Mouse (Mus musculus) embryo, embryonic 10 days (tissue): ENCODE results near the gene Syt3.

Source experiments
- DNase-seq: peaks from one replicate; pipeline ENCODE4 v3.0.0-alpha.2; 2015; ENCODE audit warnings: low spot score

The Syt3 gene

DNA sequence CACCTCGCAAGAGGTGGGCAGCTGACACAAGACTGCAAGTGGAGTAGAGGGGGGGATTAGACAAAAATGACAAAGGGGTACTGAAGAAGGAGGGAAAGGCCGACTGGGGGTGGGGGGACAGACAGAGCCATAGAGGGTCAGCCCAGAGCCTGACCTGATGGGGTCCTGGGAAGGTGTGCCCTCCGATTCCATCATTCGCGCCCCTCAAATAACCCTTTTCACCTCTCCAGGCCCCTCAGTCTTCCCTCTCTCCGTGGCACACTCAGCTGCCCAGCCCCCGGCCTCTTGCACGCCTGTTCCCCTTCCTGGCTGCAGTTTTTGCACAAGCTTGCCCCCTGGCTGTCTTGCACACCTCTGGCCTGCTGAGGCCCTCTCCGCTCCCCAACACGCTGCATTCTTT lies 26.4 kb upstream of the Syt3 start:
- no peak for DNase-seq

DNA sequence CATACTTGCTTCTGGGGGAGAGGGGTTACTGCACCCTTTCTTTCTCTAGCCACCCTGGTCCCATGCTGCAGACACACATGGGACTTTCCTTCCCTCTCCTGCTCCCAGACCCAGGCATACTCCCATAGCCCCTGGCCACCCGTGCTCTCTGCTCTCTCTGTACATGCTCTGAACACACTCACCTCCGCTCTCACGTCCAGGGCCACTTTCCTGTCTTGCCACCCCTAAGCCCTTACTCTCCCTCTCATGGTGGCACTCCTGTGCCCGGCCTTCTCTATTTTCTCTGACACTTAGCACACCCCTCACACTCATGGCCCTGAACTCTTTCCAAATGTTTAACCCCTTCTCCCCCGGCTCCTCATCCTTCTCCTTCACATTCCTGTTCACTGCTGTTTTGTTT lies 25.9 kb upstream of the Syt3 start:
- peak; percentile 26 for DNase-seq

DNA sequence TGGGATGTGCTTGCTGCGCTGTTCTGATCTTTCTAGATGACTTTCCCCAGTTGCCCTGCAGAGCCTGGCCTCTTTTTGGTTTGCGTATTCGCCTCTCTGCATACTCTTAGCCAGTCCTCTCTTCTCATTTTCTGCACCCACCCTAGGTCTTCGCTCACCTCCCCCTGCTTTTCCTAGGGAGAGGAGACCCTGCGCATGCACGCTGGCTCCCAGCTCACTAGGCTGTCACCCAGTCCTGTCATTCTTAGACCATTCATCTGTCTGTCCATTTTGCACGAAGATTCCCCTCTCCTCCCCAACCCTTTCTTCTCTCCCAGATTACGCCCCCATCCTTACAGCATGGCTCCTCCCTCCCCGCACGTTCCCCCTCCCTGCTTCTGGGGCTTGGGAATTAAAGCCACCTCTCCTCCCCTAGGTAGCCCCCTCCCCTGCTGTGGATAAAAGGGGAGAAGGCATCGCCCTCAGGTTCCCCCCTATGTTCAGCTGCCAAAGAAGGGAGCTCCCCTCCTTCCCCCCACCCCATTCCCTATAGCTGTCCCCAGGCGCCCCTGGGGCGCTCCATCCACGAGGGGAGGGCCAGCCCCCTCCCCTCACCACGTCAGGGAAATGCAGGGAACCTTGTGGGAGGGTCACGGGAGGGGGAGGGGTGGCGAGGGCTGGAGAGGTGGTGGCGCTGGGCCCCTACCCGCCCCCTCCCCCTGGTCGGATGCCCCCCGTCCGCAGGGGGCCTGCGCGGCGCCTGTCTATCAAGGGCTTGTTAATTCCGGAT lies 24.8 kb upstream of the Syt3 start:
- peak; percentile 40 for DNase-seq

DNA sequence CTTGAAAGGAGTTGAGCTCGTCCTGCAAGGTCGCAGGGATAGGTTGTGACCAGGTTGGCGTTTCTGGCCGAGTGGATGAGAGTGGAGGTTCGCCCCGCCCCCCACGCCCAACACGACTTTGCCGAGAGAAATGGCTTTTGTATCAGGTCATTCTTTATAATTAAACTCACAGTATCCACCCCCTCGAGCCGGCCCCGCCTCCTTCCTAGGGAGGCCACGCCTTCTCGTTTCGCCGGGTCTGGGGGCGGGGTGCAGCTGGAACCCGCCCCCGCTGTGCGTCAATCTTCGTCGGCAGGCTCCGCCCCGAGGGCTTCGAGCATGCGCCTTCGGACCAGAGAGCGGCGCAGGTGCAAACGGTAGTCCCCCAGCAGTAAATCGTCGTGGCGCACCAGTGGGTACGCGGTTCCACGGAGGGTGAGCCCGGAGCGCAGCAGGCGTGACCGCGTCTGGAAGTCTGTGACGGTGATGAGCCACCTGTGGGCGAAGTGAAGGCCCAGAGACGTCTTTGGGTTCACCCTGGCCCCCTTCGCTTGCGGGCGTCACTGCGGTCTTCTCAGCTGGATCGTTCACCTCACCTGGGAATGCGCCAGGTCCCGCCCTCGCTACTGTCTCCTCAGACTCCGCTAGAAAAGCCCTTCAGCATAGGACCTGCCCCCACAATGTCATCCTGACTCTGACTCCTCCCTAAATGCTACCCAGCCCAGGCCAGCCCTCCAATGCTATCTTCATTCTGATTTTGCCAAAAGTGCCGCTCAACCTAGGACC lies 23.8 kb upstream of the Syt3 start:
- DNase-seq = peak; percentile 93

DNA sequence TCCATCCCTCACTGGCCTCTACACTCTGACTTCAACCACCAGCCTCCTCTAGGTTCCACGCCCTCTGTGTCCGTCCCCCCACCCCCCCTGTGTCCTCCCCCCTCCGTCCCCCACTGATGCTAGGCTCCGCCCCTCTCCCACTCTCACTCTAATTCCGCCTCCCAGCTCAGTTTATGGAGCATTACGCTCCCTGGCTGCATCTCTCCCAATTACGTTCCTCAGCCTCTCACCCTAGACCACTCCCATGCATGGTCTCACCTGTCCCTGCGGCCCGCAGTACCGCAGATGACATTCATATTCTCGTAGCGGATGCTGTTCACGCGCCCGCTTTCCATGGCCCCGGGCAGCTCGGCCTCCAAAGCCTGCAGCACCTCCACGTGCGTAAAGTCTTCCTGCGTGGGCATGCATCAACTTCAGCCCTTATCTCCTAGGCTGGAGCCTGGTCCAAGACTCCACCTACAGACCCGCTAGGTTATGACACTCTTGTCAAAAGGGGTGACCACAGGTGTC lies 23.1 kb upstream of the Syt3 start:
- no peak for DNase-seq

DNA sequence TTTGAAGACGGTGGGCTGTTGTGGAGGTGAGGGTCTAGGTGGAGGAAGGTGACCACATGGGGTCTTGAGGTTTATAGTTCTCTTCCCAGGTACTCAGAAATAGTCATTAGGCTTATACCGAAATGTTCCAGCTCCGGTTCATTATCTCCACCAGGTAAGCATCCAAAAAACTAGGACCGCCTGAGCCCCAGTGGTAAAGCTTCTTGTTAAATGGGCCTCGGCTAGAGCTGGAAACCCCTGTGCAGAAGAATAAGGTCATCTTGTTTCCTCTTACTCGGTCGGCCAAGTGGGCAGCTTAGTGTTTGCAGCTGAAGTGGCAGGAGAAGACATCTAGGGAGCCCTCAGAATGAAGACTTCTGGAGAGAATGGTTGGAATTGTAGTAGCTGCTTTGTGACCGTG lies 11.2 kb upstream of the Syt3 start:
- DNase-seq = no peak

DNA sequence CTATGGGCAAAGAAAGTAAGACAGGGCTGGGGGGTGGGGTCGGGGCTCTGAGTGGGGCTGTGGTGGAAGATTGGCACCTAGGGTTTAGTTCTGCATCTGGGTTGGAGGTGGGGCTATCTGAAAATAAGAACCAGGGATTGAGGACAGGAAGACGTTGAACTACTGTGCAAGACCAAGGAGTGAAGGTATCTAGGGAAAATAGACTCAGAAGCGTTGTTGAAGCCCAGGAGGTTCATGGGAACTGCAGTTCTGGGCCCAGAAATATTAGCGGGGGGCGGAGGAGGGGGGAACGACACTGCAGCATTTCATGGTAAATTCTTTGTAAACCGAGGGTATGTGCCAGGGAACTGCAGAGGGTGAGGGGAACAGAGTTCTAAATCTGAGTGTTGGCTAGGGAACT lies 10.4 kb upstream of the Syt3 start:
- DNase-seq = no peak

DNA sequence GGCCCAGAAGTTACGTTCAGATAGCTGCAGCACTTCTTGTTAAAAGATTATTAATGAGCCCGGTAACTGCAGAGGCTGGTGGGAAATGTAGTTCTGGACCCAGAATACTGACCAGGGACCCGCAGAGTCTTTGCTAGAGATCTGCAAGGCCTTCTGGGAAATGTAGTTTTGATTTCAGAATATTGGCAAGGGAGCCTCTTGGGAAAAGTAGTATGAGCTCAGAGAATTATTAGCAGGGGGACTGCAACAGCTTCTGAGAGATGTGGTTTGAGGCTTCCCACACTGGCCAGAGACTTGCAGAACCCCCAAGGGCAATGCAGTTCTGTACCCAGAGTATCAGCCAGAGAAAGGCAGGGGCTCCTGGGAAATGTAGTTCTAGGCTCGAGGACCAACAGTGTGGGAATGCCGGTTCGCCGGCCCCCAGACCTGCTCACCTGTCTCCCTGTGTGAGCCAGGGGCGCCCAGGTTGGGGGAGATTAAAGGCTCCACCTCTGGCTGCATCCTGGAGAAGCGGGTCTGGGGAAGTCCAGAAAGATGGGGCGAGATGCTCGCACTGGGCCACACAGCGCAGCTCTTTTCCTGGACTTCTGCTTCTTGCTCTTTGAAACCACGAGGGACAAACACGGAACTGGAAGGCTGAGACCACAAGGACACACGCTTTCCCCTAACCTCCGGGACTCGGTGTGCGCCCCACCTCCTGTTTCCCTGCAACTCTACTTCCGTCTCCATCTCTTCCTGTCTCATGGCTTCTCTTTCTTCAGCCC lies 9.8 kb upstream of the Syt3 start:
- peak; percentile 89 for DNase-seq

DNA sequence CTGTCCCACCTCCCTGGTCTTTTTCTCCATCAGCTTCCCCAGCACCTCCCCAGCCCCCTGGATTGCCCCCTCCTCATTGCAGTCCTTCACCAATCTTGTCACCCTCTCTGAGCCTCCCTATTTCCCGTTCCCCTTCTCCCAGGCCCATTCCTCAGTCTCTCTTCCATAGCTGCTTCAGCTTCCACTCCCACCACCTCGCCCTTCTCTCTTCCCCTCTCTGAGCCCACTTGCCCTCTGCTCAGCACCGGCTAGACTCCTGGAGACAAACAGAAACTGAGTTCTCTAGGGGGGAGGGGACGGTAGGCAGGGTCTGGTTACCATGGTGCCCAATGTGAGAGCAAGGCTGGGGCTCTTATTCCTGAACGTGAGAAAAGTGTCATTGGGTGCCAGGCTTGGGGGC lies 9.1 kb upstream of the Syt3 start:
- DNase-seq = peak; percentile 70

DNA sequence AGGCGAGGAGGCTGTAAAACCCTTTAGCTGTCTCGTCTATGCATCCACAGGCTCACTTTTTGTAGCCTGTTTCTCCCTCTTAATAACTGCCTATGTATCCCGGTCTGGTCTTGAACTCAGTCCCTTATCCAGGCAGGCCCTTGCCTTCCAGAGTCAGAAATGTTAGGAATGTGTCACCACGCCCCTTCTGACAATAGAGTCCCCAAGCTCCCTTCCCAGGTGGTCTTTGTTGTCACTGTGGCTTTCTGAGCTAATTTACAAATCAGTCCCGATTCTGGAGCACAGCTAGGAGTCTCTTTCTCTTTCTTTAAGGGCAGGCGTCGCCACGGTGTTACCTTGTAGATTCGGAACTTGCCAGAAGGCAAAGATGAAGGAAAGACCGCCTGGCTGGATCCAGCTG lies 8.7 kb upstream of the Syt3 start:
- DNase-seq = peak; percentile 72

DNA sequence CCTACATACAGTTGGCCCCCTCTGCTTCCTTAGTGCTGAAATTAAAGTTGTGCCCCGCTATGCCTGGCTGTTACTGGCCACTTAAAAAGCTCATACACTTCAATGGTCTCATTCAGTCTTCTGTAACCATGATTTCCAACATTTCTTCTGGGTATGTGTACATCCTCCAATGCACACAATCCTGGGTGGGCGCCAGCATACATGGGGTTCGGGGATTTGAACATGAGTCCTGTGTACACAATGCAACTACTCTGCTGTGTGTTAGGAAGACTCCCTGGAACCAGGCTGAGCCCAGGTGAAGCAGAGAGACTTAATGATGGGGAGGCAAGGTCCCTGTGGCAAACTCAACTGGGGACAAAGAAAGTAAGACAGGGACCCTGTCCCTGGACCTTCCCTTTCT lies 8.1 kb upstream of the Syt3 start:
- no peak for DNase-seq

DNA sequence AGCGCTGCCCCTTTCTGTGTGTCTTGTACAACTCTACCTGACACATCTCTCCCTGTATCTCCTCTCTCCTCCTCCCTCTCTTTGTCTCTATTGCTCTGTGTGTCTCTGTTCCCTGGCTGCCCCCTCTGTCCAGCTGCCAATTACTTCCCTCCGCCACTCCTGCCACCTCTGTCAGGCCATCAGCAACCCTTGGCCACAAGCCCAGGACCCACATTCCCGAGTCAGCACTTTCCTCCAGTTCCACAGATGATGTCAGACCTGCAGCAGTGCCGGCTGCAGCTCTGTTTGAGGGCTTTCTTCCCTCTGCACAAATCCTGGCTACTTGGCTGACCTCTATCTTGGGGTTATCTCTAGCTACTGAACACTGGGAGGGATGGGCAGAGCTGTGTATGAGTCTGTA lies 5.6 kb upstream of the Syt3 start:
- DNase-seq = no peak

DNA sequence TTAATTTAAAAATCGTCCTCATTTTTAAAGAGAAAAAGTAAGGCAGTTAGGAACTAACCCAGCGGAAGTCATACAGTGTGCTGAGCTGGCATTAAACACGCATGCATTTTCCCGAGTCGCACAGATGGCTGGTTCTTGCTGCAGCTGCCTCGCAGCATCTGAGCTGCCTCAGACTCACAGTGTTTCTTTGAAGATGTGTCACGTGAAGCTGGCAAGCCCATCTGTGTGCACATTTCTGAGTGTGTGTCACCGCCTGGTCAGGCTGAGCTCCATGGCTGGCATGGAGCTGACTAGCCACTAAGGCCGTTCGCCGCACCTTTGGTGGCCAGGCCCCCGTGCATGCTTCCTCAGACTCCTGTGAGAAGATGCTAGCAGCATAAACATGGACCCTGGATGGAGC lies 1.4 kb upstream of the Syt3 start:
- no peak for DNase-seq

DNA sequence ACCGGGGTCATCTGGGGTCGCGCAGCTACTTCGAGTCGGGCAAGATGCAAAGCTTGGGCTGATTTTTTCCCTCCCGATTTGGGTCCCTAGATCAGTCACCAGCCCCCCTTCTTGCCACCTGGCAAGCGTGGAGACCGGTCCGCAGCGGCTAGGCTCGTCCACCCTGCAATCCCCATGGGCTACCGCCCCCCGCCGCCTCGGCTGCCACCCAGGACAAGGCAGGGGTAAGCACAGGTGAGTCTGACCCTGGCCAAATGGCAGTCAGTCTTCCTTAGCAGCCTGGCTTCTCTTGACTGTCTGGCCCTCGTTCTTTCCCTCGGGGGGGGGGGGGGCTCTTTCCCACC lies 786 bp downstream of the Syt3 start:
- no peak for DNase-seq

DNA sequence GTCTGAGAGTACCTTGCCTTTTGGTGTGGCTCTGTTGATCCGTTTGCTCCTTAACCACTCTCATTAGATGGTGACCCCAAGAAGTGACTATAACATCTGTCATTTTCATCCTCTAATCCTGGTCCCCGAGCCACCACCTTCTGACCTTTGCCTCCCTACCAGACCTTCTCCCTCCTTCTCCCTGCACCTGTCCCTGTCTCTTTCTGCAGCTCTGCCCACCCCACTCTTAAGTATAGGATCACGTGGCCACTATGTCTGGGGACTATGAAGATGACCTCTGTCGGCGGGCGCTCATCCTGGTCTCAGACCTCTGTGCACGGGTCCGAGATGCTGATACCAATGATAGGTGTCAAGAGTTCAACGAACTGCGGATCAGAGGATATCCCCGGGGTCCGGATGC lies 1.8 kb downstream of the Syt3 start, which contains the start of gene 1700008O03Rik:
Gene 1700008O03Rik (minus strand): TSS at position 101 of the 400 bp plus-strand sequence.
- DNase-seq = no peak

DNA sequence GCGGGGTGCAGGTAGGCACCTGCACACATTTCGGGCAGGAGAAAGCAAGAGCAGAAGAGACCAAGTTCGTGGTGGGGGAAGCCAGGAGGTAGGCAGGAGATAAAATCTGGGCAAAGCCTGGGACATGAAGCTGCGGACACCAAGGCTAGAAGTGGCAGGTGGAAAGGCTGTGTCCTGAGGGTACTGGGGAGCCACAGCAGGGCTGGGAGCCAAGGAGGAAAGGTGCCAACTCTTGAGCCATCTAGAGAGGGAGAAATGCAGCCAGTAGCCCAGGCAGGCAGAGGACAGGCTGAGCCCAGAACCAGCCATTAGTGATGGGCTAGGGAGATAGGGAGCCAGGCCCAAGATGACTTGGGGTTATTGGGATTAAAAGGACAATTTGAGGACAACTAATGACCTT lies 7.9 kb downstream of the Syt3 start:
- DNase-seq = no peak

DNA sequence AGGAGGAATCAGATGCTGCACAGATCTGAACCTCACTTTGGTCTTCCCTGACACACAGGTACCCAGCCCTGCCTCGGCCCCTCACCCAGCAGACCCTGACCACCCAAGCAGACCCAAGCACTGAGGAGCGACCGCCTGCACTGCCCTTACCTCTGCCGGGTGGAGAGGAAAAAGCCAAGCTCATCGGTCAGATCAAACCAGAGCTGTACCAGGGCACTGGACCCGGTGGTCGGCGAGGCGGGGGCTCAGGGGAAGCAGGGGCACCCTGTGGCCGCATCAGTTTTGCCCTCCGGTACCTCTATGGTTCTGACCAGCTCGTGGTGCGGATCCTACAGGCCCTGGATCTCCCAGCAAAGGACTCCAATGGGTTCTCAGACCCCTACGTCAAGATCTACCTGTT lies 8.4 kb downstream of the Syt3 start:
- no peak for DNase-seq

DNA sequence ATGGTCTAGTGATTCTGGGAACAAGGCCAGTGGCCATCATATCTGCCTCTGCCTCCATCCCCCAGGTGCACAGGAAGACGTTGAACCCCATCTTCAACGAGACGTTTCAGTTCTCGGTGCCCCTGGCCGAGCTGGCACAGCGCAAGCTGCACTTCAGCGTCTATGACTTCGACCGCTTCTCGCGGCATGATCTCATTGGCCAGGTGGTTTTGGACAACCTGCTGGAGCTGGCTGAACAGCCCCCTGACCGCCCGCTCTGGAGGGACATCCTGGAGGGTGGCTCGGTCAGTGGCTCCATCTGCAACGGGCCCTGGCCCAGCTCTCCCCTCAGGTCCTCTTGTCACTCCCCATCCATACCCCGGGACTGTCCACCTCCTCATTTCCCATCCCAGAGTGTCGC lies 9.4 kb downstream of the Syt3 start:
- no peak for DNase-seq

DNA sequence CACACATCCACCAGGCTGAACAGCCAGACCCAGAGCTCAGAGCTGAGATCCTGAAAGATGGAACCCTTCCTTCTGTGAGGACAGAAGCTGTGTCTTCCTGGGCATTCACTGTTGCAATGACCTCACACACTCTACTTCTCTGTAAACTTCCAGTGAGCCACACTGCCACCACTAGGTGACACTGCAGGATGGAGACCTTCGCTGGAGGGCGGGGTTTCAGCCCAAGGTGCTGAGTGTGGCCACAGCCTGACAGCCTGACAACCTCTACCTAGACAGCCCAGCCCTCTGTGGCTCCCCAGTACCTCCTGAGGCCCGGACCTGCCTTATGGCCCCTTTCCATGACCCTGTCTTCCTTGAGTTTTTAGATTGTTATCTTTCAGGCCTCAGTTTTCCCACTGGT lies 14.7 kb downstream of the Syt3 start:
- DNase-seq = peak; percentile 83

DNA sequence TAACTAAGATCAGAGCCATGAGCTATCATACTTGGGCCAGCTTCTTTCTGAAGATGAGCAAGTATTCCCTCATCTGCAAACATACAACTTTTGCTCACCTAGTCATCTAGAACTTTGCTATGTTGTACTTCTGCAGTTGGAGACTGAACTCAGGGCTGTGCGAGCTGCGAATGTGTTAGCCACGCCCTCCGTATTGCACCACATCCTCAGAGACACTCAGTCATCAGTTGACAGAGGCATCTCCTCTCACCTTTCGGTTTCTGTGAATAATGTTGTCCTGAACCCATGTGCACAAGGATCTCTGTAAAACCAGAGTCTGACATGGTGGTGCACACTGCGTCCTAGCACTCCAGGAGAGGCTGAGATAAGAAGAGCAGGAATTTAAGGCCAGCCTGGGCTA lies 17.8 kb downstream of the Syt3 start:
- no peak for DNase-seq

DNA sequence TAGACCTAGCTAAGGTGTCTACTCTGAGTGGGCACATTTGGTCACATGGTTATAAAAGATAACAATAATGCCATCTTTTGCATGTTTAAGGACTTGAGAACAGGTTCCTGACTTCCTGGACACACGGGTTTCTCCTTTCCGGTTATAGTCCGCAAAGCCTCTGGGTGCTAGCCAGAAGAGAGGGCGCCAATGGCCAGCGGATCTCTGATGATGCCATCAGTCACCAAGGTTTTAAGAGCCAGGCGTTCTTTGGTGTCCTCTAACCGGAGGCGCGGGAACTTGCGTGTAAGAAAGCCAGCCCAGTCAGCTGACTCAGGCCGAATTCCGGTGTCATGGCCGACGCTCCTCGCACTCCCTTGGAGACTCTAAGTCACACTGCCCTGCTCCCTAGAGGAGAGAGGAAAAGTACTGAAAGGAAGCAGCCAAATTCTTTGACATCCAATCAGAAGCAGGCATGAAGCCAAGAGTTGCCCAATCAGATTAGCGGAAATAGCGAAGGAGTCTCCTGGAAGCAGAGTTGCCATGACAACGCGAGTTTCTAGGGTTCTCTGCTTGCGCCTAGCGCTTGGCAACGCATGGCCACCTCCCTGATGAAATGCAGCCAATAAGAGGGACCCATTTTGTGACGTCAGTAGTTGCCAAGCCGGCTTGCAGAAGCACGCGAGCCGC lies 21.6 kb downstream of the Syt3 start:
- DNase-seq = peak; percentile 100

DNA sequence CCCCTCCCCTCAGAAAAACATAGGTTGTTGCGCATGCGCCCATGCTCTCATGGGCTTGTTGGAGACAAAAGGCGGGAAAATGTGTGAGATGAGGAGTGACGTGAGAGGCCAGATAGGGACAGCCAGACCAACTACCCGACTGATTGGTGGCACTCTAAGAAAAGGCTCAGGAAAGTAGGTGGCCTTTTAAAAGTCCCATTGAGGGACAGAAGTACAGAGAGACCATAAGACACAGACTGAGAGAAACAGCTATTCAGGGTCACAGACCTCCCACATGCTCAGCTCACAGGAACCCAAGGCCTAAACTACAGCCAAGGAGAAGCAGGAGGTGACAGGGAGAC lies 22.1 kb downstream of the Syt3 start:
- no peak for DNase-seq
